Mouse (Mus musculus): ENCODE results near the gene Fcgr3.
"Not testable (repeated sequence)": the region's sequence is repeated elsewhere in the genome, so short reads cannot be mapped to it uniquely, and the experiment has no call there.

Fcgr3 gene

DNA sequence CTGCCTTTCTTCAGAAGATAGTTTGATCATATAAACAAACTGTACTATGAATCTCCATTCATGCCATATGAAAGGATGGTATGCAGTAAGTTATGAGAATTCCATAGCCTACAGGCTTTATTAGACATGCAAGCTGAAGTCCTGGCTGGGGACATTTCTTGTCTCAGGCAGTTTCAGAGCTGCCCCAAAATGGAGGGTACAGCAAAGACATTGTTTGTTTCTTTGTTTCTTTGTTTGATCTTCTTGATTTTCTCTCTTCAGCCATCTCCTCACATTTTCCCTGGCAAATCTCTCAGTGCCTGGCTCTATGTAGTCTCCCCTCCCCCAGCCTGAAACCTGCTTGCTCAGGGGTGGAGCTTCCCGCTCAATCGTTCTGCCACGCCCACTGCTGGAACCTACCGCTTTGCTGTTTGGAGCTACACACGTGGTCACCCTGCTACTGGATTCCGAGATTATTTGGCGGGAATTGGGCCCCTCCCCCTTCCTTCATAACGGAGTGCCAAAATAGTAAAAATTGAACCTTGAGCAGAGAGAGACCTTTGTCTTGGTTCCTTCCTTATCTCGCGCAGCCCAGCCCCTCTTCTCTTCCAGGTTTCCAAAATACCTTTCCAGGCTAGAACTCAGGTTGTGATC is 23.6 kb upstream of the Fcgr3 start:
- in situ Hi-C loops (cut with MboI; ENCODE audit: low sequenced_read_pairs) = not testable (repeated sequence)

DNA sequence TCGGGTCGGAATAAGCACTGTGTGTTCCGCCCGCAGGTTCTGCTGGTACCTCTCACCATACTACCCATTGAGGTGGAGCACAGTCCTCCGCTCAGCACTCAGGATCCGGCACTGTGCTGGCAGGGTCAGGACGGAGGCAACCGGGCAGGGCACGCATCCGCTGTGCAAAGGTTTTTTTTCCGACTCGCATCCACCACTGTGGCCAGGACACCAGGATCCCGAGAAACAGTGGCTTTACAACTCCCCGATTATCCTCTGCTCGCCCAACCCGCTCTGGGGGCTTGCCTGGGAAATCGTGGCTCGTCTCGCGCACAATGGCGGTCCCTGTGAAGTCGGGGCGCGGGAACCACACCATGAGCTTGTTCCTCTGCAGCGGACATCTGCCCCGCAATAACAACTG is 21.0 kb upstream of the Fcgr3 start:
- in situ Hi-C loops (cut with MboI; ENCODE audit: low sequenced_read_pairs) = no loop called here

DNA sequence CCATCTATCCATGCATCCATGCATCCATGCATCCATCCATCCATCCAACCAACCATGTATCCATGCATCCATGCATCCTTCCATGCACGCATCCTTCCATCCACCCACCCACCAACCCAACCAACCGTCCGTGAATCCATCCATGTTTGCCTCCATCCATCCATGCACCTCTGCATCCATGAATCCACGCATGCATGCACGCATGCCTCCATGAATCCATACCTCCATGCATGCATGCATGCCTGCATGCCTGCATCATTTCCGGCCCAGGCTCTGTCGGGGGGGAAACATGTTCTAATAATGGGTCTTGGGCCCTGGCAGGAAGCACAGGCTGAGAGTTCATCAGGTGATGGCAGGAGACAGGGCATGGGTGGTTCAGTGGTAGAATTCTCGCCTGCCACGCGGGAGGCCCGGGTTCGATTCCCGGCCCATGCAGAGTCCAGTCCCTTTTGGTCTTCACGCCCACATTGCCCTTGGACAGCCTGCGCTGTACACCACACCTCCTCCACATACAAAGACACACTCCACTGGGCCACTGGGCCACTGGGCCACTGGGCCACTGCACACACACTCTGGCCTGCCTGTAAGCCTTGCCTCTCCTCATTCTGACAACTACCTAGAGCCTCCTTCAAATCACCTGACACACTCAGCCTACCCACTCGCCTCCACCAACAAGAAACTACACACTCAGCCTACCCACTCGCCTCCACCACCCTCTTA is 16.9 kb upstream of the Fcgr3 start:
- in situ Hi-C loops (cut with MboI; ENCODE audit: low sequenced_read_pairs) = not testable (repeated sequence)

DNA sequence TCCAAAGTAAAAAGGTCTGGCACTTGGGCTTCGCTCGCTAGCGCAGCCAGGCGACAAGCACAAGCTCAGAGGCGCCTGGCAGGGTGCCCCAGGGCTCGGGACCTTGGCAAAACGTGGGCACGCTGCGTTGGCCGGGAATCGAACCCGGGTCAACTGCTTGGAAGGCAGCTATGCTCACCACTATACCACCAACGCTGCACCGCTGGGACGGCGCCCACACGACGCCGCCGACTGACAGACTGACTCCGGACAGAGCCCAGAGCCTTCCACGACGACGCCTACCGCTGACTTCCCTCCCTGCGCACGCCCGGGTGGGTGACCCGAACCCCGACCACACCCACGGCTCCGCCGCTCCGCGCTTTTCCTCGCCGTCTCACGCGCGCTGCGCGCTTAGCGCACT is 15.1 kb upstream of the Fcgr3 start:
- in situ Hi-C loops (cut with MboI; ENCODE audit: low sequenced_read_pairs) = not testable (repeated sequence)

DNA sequence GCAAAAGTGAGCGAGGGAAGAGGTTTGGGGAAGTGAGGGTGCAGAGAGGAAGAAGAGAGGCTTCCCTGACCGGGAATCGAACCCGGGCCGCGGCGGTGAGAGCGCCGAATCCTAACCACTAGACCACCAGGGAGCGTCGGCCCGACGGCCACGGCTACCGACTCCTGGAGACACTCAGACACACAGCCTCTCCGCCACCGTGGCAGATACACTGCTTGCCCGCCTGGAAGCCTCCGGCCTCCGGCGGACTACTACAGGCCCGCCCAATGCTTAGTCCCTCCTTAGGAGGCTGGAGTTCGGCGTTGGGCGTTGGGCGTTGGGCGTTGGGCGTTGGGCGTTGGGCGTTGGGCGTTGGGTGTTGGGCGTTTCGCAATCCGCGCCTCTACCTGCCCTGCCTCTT is 14.6 kb upstream of the Fcgr3 start:
- in situ Hi-C loops (cut with MboI; ENCODE audit: low sequenced_read_pairs) = not testable (repeated sequence)

DNA sequence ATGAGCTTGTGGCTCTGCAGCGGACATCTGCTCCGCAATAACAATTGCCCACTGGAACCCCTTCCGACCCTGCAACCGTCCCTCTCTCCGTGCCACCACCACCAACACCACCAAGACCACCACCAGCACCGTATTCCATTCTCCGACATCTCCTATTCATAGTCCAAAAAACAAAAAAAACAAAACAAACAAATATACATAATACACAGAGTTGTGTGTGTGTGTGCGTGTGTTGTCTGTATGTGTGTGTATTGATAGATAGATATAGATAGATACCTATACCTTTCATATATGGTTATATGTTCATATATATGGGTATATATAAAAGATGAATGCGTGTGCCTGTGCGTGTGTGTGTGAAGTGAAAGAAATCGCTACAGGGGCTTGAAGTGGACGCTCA is 13.7 kb upstream of the Fcgr3 start:
- in situ Hi-C loops (cut with MboI; ENCODE audit: low sequenced_read_pairs) = not testable (repeated sequence)

DNA sequence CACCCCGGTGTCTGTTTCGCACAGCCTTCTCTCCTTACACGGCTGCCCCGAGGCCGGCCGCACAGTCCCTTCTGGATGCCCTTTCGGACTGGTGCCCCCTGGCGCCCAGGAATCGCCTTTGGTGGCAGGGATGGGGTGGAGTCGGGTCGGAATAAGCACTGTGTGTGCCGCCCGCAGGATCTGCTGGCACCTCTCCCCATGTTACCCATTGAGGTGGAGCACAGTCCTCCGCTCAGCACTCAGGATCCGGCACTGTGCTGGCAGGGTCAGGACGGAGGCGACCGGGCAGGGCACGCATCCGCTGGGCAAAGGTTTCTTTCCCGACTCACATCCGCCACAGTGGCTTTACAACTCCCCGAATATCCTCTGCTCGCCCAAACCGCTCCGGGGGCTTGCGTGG is 13.2 kb upstream of the Fcgr3 start:
- in situ Hi-C loops (cut with MboI; ENCODE audit: low sequenced_read_pairs) = not testable (repeated sequence)

DNA sequence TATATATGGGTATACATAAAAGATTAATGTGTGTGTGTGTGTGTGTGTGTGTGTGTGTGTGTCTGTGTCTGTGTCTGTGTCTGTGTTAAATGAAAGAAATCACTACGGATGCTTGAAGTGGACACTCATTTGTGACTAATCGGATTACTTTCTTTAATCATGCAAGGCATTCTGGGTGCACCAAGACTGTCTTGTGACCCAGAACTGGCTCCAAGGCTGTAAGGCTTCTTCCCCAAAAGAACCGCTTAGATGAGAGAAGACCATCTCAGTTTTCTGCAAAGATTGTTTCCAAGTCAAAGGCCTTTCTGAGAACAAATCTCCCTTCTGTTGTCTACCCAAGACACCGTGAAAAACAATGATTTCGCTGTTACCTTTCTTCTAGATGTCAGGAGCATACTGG is 12.5 kb upstream of the Fcgr3 start:
- in situ Hi-C loops (cut with MboI; ENCODE audit: low sequenced_read_pairs) = not testable (repeated sequence)

DNA sequence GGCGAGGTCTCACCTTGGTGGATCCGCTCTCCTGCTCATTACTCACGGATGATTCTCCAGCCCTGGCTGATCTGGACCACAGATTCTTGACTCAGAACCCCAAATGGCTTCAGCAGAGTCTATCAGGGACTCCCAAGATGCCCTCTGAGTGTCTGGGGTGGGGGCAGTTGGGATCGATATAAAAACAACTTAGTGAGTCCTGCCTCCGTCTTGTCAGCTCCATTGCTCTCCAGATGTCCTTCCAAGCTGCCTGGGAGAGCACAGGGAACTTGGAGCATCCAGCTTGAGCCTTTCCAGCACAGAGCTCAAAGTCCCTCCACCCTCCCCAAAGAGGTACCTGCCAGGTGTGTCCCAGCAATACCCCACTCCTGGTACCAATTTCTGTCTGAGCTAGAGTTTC is 11.4 kb upstream of the Fcgr3 start:
- in situ Hi-C loops (cut with MboI; ENCODE audit: low sequenced_read_pairs) = not testable (repeated sequence)

DNA sequence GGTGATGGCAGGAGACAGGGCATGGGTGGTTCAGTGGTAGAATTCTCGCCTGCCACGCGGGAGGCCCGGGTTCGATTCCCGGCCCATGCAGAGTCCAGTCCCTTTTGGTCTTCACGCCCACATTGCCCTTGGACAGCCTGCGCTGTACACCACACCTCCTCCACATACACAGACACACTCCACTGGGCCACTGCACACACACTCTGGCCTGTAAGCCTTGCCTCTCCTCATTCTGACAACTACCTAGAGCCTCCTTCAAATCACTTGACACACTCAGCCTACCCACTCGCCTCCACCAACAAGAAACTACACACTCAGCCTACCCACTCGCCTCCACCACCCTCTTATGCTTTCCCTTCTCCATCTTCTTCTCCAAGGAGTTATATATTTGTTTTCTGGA is 9.5 kb upstream of the Fcgr3 start:
- in situ Hi-C loops (cut with MboI; ENCODE audit: low sequenced_read_pairs) = not testable (repeated sequence)

DNA sequence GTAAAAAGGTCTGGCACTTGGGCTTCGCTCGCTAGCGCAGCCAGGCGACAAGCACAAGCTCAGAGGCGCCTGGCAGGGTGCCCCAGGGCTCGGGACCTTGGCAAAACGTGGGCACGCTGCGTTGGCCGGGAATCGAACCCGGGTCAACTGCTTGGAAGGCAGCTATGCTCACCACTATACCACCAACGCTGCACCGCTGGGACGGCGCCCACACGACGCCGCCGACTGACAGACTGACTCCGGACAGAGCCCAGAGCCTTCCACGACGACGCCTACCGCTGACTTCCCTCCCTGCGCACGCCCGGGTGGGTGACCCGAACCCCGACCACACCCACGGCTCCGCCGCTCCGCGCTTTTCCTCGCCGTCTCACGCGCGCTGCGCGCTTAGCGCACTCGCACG is 7.5 kb upstream of the Fcgr3 start:
- in situ Hi-C loops (cut with MboI; ENCODE audit: low sequenced_read_pairs) = not testable (repeated sequence)

DNA sequence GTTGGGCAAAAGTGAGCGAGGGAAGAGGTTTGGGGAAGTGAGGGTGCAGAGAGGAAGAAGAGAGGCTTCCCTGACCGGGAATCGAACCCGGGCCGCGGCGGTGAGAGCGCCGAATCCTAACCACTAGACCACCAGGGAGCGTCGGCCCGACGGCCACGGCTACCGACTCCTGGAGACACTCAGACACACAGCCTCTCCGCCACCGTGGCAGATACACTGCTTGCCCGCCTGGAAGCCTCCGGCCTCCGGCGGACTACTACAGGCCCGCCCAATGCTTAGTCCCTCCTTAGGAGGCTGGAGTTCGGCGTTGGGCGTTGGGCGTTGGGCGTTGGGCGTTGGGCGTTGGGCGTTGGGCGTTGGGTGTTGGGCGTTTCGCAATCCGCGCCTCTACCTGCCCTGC is 7.0 kb upstream of the Fcgr3 start:
- in situ Hi-C loops (cut with MboI; ENCODE audit: low sequenced_read_pairs) = not testable (repeated sequence)

DNA sequence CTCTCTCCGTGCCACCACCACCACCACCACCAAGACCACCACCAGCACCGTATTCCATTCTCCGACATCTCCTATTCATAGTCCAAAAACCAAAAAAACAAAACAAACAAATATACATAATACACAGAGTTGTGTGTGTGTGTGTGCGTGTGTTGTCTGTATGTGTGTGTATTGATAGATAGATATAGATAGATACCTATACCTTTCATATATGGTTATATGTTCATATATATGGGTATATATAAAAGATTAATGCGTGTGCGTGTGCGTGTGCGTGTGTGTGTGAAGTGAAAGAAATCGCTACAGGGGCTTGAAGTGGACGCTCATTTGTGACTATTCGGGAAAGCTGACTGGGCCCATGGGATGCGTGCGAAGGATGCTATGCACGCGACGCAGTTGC is 6.1 kb upstream of the Fcgr3 start:
- in situ Hi-C loops (cut with MboI; ENCODE audit: low sequenced_read_pairs) = not testable (repeated sequence)

DNA sequence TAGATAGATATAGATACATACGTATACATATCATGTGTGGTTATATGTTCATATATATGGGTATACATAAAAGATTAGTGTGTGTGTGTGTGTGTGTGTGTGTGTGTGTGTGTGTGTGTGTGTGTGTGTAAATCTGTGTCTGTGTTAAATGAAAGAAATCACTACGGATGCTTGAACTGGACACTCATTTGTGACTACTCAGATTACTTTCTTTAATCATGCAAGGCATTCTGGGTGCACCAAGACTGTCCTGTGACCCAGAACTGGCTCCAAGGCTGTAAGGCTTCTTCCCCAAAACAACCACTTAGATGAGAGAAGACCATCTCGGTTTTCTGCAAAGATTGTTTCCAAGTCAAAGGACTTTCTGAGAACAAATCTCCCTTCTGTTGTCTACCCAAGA is 4.8 kb upstream of the Fcgr3 start:
- in situ Hi-C loops (cut with MboI; ENCODE audit: low sequenced_read_pairs) = not testable (repeated sequence)

DNA sequence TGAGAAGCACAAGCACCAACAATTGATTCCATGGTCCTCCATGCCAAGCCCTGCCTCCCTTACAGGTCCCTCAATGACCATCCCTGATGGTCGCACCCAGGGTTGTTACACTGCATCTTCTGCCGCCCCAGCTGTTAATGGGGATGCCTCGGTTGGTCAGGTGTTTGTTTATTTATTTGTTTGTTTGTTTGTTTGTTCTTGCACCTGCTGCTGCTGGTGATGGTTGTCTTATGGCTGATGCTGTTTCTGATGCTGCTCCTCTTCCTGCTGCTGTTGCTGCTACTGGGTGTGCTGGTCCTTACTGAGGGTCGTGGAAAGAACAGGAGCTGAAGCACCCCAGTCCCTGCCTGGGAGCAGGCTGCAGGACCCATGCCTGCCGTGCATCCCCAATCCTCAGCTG is 3.2 kb upstream of the Fcgr3 start:
- in situ Hi-C loops (cut with MboI; ENCODE audit: low sequenced_read_pairs) = not testable (repeated sequence)

DNA sequence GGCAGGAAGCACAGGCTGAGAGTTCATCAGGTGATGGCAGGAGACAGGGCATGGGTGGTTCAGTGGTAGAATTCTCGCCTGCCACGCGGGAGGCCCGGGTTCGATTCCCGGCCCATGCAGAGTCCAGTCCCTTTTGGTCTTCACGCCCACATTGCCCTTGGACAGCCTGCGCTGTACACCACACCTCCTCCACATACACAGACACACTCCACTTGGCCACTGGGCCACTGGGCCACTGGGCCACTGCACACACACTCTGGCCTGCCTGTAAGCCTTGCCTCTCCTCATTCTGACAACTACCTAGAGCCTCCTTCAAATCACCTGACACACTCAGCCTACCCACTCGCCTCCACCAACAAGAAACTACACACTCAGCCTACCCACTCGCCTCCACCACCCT is 1.8 kb upstream of the Fcgr3 start:
- in situ Hi-C loops (cut with MboI; ENCODE audit: low sequenced_read_pairs) = not testable (repeated sequence)

DNA sequence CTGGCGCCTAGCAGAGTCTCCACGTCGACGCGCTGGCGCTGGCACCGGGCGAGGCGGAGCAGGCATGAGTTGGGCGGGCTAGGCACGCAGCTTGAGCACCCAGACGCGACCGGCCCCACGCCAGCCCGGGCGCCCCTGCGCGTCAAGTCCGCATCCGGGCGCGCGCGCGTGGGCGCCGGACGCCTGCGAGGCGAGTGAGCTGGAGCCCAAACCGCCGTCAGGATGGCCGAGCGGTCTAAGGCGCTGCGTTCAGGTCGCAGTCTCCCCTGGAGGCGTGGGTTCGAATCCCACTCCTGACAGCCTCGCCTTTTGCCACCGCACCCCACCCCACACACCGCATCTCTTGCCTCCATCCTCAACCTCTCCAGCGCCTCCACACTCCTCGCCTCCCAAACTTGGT is 1.0 kb upstream of the Fcgr3 start:
- in situ Hi-C loops (cut with MboI; ENCODE audit: low sequenced_read_pairs) = not testable (repeated sequence)

DNA sequence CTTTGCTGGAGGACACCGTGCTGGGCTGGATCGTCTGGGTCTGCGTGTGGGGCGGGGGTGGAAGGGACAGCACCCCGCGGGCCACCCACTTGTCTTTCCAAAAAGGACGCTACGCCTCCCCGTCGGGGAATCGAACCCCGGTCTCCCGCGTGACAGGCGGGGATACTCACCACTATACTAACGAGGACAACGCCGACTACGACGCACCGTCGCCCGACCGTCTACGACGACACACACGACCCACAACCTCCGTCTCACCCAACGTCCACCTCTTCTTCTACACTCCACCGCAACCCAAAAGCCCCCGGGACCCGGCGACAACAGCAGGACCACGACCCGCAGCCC is 480 bp upstream of the Fcgr3 start:
- in situ Hi-C loops (cut with MboI; ENCODE audit: low sequenced_read_pairs) = not testable (repeated sequence)

DNA sequence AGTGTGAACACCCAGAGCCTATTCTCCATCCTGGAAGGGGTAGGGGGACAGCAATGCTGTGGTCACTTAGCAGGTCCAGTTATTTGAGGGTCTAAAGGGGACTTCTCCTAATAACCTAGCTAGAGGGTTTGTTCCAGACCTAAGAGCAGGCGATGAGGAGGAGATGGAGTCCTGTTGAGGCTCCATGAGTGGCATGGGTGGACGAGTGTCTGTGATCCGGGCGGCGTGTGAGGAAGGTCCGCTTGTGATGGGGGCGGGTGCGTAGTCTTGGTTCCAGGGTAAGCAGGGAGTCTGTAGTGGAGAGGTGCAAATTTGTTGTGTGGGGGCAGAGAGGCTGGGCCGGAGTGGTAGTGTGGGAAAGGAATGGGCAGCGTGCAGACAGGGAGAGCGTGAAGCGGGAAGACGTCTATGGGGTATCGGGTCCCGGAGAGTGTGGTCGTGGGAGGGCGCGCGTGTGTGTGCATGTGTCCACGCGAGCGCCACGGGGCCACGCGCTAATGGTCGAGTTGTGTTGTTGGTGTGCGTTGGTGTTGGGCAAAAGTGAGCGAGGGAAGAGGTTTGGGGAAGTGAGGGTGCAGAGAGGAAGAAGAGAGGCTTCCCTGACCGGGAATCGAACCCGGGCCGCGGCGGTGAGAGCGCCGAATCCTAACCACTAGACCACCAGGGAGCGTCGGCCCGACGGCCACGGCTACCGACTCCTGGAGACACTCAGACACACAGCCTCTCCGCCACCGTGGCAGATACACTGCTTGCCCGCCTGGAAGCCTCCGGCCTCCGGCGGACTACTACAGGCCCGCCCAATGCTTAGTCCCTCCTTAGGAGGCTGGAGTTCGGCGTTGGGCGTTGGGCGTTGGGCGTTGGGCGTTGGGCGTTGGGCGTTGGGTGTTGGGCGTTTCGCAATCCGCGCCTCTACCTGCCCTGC is 905 bp downstream of the Fcgr3 start:
- in situ Hi-C loops (cut with MboI; ENCODE audit: low sequenced_read_pairs) = not testable (repeated sequence)

DNA sequence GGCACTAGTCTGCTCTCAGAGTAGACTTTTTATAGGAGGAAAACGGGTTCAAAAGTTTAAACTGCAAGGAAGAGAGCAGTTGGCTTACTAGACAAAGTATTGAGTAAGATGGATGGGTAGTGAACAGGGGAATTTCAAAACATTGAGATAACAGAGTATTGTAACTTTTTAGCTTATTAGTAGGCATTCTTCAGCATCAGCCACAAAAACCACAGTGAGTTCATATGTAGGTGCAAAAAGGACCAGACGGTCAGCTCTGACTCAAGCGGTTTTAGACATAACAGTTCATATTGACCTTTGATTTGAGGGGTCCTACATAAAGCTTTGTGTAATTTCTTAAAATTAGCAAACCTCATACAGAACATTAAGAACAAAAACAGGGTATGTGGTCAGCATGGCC is 3.2 kb downstream of the Fcgr3 start:
- in situ Hi-C loops (cut with MboI; ENCODE audit: low sequenced_read_pairs) = no loop called here

DNA sequence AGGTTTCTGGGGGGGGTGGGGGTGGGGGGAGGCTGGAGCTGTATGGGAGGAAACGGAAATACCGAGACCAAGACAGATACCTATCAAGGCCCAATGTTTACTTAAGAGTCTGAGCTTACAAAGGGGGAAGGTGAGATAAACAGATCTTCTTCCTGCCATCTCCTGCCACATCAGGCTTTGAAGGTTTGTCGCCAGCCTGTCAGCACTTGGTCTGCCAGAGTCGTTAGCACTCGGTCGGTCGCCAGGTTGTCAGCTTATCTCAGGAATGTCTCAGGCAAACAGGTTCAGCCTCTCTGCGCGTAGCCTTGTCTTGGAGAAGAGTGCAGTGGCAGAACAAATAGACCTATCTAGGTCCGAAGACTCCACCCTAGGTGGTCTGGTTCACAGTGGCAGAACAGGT is 4.3 kb downstream of the Fcgr3 start:
- in situ Hi-C loops (cut with MboI; ENCODE audit: low sequenced_read_pairs) = no loop called here

DNA sequence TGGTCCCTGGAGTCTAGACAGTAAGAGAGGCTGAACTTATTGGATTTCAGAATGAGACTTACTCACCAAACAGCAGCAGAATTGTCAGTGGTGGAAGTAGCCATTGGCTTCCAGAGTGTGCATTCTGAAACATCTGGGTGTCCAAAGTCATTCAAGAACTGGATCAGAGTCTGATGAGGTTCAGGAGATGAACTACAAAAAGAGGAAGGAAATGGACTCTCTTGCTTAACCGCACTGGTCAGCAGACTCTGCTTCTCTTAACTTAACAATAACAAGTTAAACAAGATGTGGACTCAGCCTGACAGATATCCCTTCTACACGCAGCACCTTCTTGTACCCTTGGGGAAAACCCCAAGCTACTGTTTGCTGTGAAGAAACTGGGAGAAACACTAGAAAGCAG is 5.5 kb downstream of the Fcgr3 start:
- in situ Hi-C loops (cut with MboI; ENCODE audit: low sequenced_read_pairs) = no loop called here

Measured in CH12F3 (cell line).